Mouse (Mus musculus) kidney, embryonic 14.5 days (tissue): ENCODE measurements around the gene Mmp19. TPM values are rescaled to one million over a fixed set of nuclear protein-coding genes. Genes with fewer than 3 reads are reported as not detected.

Source experiments
- polyA plus RNA-seq: library from polyadenylated mRNA; unstranded; fragments of >200 nt; fragmentation: Nextera tagmentation; extraction: Ambion mirVana; gene quantifications from 2 replicates; pipeline ENCODE4 v1.2.1, GENCODE M21; 2014

Mmp19 gene
- polyA plus RNA-seq, 1 experiment from 2014 or later = 0.24 TPM

Other genes starting within 250 kb of the Mmp19 start
- gene Zc3h10, start 243.1 kb upstream of the Mmp19 start, polyA plus RNA-seq = 11.3 and 13.5 TPM in 2 replicates
- gene Rpl41, start 241.6 kb upstream of the Mmp19 start, polyA plus RNA-seq = 4,683 and 5,796 TPM in 2 replicates
- 237 and 254 TPM in 2 replicates for gene Pa2g4, start 224.9 kb upstream of the Mmp19 start, polyA plus RNA-seq
- 5.1 and 11.8 TPM in 2 replicates for gene Erbb3, start 201.3 kb upstream of the Mmp19 start, polyA plus RNA-seq
- 1,019 and 1,352 TPM in 2 replicates for gene Rps26, start 164.2 kb upstream of the Mmp19 start, polyA plus RNA-seq
- 1.8 and 2.8 TPM in 2 replicates for gene Ikzf4, start 144.9 kb upstream of the Mmp19 start, polyA plus RNA-seq
- gene Suox, start 116.8 kb upstream of the Mmp19 start, polyA plus RNA-seq = 6.8 and 10.1 TPM in 2 replicates
- 34.9 and 54.6 TPM in 2 replicates for gene Rab5b, start 94.6 kb upstream of the Mmp19 start, polyA plus RNA-seq
- gene Pmel, start 86.7 kb upstream of the Mmp19 start, polyA plus RNA-seq = 1.0 and 2.6 TPM in 2 replicates
- gene Cdk2, start 85.9 kb upstream of the Mmp19 start, polyA plus RNA-seq = 98.1 and 103 TPM in 2 replicates
- 4.1 and 4.7 TPM in 2 replicates for gene Dgka, start 46.1 kb upstream of the Mmp19 start, polyA plus RNA-seq
- 41.3 and 55.4 TPM in 2 replicates for gene Pym1, start 43.0 kb upstream of the Mmp19 start, polyA plus RNA-seq
- gene Dnajc14, start 13.2 kb downstream of the Mmp19 start, polyA plus RNA-seq = 25.8 and 36.9 TPM in 2 replicates
- 14.6 and 15.9 TPM in 2 replicates for gene Tmem198b, start 13.5 kb downstream of the Mmp19 start, polyA plus RNA-seq
- 219 and 284 TPM in 2 replicates for gene Sarnp, start 26.4 kb downstream of the Mmp19 start, polyA plus RNA-seq
- gene Ormdl2, start 30.7 kb downstream of the Mmp19 start, polyA plus RNA-seq = 86.6 and 106 TPM in 2 replicates
- 7.2 and 8.7 TPM in 2 replicates for gene Gdf11, start 100.8 kb downstream of the Mmp19 start, polyA plus RNA-seq
- gene Cd63, start 110.1 kb downstream of the Mmp19 start, polyA plus RNA-seq = 479 and 521 TPM in 2 replicates
- gene Rdh5, start 132.0 kb downstream of the Mmp19 start, polyA plus RNA-seq = 14.5 and 15.7 TPM in 2 replicates
- 219 and 258 TPM in 2 replicates for gene Bloc1s1, start 133.1 kb downstream of the Mmp19 start, polyA plus RNA-seq
- 0.77 and 1.3 TPM in 2 replicates for gene Itga7, start 142.9 kb downstream of the Mmp19 start, polyA plus RNA-seq
- 0.21 and 1.4 TPM in 2 replicates for gene Mettl7b, start 170.1 kb downstream of the Mmp19 start, polyA plus RNA-seq
- not detected in 2 replicates for gene Olfr9, start 198.5 kb downstream of the Mmp19 start, polyA plus RNA-seq
- not detected in 2 replicates for gene Olfr763, start 219.9 kb downstream of the Mmp19 start, polyA plus RNA-seq
- gene Olfr764-ps1, start 249.0 kb downstream of the Mmp19 start, polyA plus RNA-seq = not detected in 2 replicates